Mouse (Mus musculus) erythroblast, embryonic 14.5 days (primary cell): Measurements from ENCODE around the gene Macf1. TPM values are rescaled to one million over a fixed set of nuclear protein-coding genes. Genes with fewer than 3 reads are reported as not detected.
A peak's percentile ranks its signal among the peaks of the same experiment; 100 is the strongest.

Experiments
- H3K27me3 ChIP-seq: 2 replicates; pipeline ENCODE4 v1.6.1; 2012; ENCODE audit warnings: inconsistent platforms; ENCODE audit not compliant: control insufficient read depth
- H3K36me3 ChIP-seq: 2 replicates; pipeline ENCODE4 v1.6.1; 2012; ENCODE audit warnings: mild to moderate bottlenecking, inconsistent platforms; ENCODE audit not compliant: control insufficient read depth
- H3K4me1 ChIP-seq: 2 replicates; pipeline ENCODE4 v1.6.1; 2012; ENCODE audit warnings: inconsistent platforms; ENCODE audit not compliant: control insufficient read depth
- H3K4me3 ChIP-seq: replicated peaks from 2 replicates; pipeline ENCODE3; 2012; ENCODE audit warnings: moderate library complexity, mild to moderate bottlenecking, inconsistent platforms
- H3K9me3 ChIP-seq: 2 replicates; pipeline ENCODE4 v1.6.1; 2012; ENCODE audit warnings: low read length, inconsistent platforms, mixed read lengths; ENCODE audit not compliant: control insufficient read depth
- GATA1 ChIP-seq: IDR thresholded peaks from 2 replicates; pipeline ENCODE4 v1.6.1; 2012; ENCODE audit warnings: low read length, inconsistent platforms, mixed read lengths
- TAL1 ChIP-seq: IDR thresholded peaks from 3 replicates; pipeline ENCODE4 v1.6.1; 2012; ENCODE audit warnings: low read length, inconsistent platforms, mixed read lengths
- polyA plus RNA-seq: library from polyadenylated mRNA; stranded (reverse); fragments of >175 nt; gene quantifications from 2 replicates; pipeline ENCODE4 v1.2.3, GENCODE M21; 2012

Gene Macf1
- polyA plus RNA-seq, 1 experiment, result 5.5 TPM

GRCm38 (mm10) chr4:123577469-123578088 lies 106.6 kb downstream of the Macf1 start:
- no peak for TF ChIP-seq TAL1
- no peak for TF ChIP-seq GATA1
- Histone ChIP-seq H3K4me3 (no peak overlapping the region), H3K4me1 (peaks cover 8% of the 10 kb centered on the region), H3K9me3 (no peaks in the 10 kb centered on the region), H3K27me3 (no peaks in the 10 kb centered on the region), H3K36me3 (no peaks in the 10 kb centered on the region)

- no peaks in the 10 kb centered on the region for H3K36me3 ChIP-seq
- no peaks in the 10 kb centered on the region for H3K9me3 ChIP-seq
- H3K4me3 ChIP-seq, result peak overlapping the region; percentile 60
- no peaks in the 10 kb centered on the region for H3K27me3 ChIP-seq
- peak; percentile 69 for TF ChIP-seq GATA1
- TF ChIP-seq TAL1, result no peak
- H3K4me1 ChIP-seq, result peaks cover 22% of the 10 kb centered on the region
These were observed 111.5 kb downstream of the Macf1 start for GRCm38 (mm10) chr4:123572434-123573336.

GRCm38 (mm10) chr4:123571869-123572268 lies 112.3 kb downstream of the Macf1 start:
- TF ChIP-seq TAL1, result no peak
- no peak for TF ChIP-seq GATA1
- H3K27me3 ChIP-seq, result no peaks in the 10 kb centered on the region
- no peaks in the 10 kb centered on the region for H3K9me3 ChIP-seq
- peaks cover 22% of the 10 kb centered on the region for H3K4me1 ChIP-seq
- no peaks in the 10 kb centered on the region for H3K36me3 ChIP-seq
- H3K4me3 ChIP-seq, result peak overlapping the region; percentile 43

GRCm38 (mm10) chr4:123565291-123565861 lies 118.8 kb downstream of the Macf1 start:
- Histone ChIP-seq H3K9me3 (no peaks in the 10 kb centered on the region), H3K27me3 (no peaks in the 10 kb centered on the region), H3K36me3 (no peaks in the 10 kb centered on the region), H3K4me3 (no peak overlapping the region), H3K4me1 (peaks cover 29% of the 10 kb centered on the region)
- no peak for TF ChIP-seq TAL1
- no peak for TF ChIP-seq GATA1

- no peaks in the 10 kb centered on the region for H3K9me3 ChIP-seq
- peaks cover 29% of the 10 kb centered on the region for H3K4me1 ChIP-seq
- TF ChIP-seq GATA1 (no peak), TAL1 (no peak)
- no peak overlapping the region for H3K4me3 ChIP-seq
- no peaks in the 10 kb centered on the region for H3K36me3 ChIP-seq
- no peaks in the 10 kb centered on the region for H3K27me3 ChIP-seq
These were observed 119.9 kb downstream of the Macf1 start for GRCm38 (mm10) chr4:123564051-123564791.

GRCm38 (mm10) chr4:123562177-123562815 lies 121.9 kb downstream of the Macf1 start:
- no peaks in the 10 kb centered on the region for H3K27me3 ChIP-seq
- peaks cover 29% of the 10 kb centered on the region for H3K4me1 ChIP-seq
- H3K4me3 ChIP-seq, result no peak overlapping the region
- no peaks in the 10 kb centered on the region for H3K9me3 ChIP-seq
- no peak for TF ChIP-seq GATA1
- TF ChIP-seq TAL1, result no peak
- no peaks in the 10 kb centered on the region for H3K36me3 ChIP-seq

GRCm38 (mm10) chr4:123560896-123561295 lies 123.3 kb downstream of the Macf1 start:
- Histone ChIP-seq H3K4me1 (peaks cover 25% of the 10 kb centered on the region), H3K4me3 (no peak overlapping the region), H3K27me3 (no peaks in the 10 kb centered on the region), H3K9me3 (no peaks in the 10 kb centered on the region), H3K36me3 (no peaks in the 10 kb centered on the region)
- TF ChIP-seq TAL1 (no peak), GATA1 (no peak)

- Histone ChIP-seq H3K27me3 (no peaks in the 10 kb centered on the region), H3K4me1 (peaks cover 8% of the 10 kb centered on the region), H3K36me3 (no peaks in the 10 kb centered on the region), H3K4me3 (no peak overlapping the region), H3K9me3 (no peaks in the 10 kb centered on the region)
- TF ChIP-seq TAL1 (no peak), GATA1 (no peak)
These were observed 125.7 kb downstream of the Macf1 start for GRCm38 (mm10) chr4:123558496-123558895.
